Mouse (Mus musculus) NIH3T3 (cell line): ENCODE data around the gene Tmem255a.
A peak's percentile ranks its signal among the peaks of the same experiment; 100 is the strongest.

ENCODE experiments used
- DNase-seq: peaks from one replicate; pipeline ENCODE4 v3.0.0-alpha.2; 2012; ENCODE audit warnings: low read depth

The Tmem255a gene

GRCm38 (mm10) chrX:38166064-38166463 is 86.2 kb downstream of the Tmem255a start:
- DNase-seq: no peak

- DNase-seq: no peak
Observed at GRCm38 (mm10) chrX:38165315-38165714, 86.9 kb downstream of the Tmem255a start.

- peak; percentile 48 for DNase-seq
Observed at GRCm38 (mm10) chrX:38159097-38159496, 93.1 kb downstream of the Tmem255a start.
